Mouse (Mus musculus) kidney, postnatal 4 days (tissue): Measurements from ENCODE around the gene Plekha4.

Experiments used
- DNase-seq, 2 experiments: peaks; one replicate each; pipeline ENCODE4 v3.0.0; 2021; ENCODE audit warnings: mixed read lengths in 2 of 2

Gene Plekha4

GRCm38 (mm10) chr7:45568601-45569473 is 42.7 kb downstream of the Plekha4 start:
- no peak for DNase-seq

GRCm38 (mm10) chr7:45570103-45570741 is 44.1 kb downstream of the Plekha4 start, which contains the start of gene Bcat2:
TSS of gene Bcat2 (plus strand) at chr7:45570153.
- DNase-seq, result peak; percentile 81 to 87

- DNase-seq, result no peak
These were observed 45.8 kb downstream of the Plekha4 start for GRCm38 (mm10) chr7:45571966-45572365.

GRCm38 (mm10) chr7:45573954-45574353 is 47.8 kb downstream of the Plekha4 start:
- no peak for DNase-seq

DNA sequence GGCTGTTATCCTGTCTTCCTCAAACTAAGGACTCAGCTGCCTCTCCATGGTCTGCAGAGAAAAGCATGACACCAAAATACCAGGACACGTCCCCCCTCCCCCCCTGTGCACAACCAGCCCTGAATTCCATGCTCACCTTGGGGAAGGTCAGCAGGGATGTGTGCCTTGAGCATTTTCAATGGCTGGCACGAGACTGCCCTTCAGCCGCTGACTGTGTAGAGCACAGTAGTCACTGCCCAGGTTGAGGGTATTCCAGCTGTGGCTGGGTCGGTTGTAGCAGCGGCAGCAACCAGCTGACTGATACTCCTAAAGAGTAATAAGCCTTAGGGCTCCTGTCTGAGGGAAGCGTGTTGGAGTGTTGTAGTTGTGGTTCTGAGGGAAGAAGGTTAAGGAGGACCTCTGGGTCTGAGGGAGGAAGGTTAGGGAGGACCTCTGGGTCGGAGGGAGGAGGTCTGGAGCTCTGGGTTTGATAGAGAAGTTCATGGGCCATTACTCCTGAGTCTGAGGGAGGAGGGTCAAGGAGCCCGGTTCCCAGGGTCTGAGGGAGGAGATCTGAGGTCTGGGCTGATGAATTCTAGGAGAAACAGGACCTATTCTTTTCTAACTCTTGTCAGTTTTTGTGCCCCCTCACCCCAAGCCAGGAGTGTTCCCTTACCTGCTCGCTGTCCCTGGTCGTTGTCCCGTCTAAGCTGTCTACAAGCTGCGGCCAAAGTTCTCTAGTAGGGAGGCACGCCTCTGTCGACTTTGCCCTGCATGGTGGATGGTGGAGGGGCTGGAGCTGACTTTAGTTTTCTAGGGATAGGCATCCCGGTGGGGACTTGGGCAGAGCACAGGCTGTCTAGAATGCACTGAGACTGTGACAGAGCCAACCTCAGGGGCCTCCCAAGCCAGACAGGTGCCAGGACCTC is 48.6 kb downstream of the Plekha4 start:
- peak; percentile 47 to 65 for DNase-seq

DNA sequence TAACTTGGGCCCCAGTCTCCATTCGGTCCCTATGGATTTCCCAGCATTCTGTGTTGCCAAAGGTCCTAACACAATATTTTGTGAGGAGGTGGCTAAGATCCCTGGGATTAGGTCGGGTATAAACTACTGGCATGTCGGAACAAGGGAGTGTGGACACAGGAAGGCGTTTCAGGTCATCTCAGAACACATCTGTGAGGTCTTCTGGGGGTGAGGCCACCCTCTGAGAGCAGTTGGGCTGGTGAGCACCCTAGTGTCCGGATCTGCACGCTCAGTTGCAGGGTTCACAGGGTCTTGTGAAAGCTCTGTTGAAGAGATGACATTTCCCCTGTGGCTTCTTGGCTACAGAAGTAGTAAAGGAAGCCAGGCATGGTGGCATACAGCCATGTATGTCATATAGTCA is 59.8 kb downstream of the Plekha4 start:
- no peak for DNase-seq

- no peak for DNase-seq
These were observed 61.8 kb downstream of the Plekha4 start for GRCm38 (mm10) chr7:45587631-45588592.

DNA sequence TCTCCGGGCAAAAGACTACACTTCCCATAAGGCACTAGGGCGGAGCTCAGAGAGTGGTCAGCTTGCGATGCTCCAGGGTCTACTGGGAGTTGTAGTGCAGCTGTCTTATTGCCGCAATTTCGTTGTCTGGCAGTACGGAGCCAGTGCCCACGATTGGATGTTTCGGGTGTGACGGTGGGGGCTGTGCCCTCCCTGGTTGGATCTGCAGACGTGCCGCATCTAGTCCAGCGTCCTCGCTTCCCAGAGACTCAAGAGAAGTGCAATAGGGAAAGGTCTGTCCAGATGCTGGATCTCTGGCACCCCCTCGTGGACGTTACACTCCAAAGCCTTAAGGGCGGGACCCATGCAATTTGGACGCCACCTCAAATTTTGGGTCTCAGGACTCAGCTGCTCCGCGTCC is 63.0 kb downstream of the Plekha4 start:
- DNase-seq, result peak; percentile 95 to 96

GRCm38 (mm10) chr7:45589898-45590297 is 63.8 kb downstream of the Plekha4 start:
- no peak for DNase-seq

- no peak for DNase-seq
These were observed 64.7 kb downstream of the Plekha4 start for GRCm38 (mm10) chr7:45590874-45591273.

DNA sequence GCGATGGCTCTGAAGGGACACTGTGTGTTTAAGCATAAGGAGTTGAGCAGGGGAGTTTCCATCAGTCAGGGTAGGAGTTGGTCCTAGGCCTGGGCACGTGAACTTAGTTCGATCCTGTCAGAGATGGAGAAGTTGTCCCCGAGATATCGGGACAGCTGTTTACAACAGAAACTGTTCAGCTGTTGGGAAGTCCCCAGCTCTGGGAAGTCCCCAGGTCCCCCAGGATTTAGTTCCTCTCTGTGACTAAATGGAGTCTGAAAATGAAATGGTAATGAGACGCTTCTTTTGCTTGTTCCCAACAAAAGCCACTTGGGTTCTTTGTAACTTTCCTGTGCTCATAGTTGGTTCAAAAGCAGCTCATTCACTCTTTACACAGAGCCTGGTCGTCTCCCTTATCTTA is 65.8 kb downstream of the Plekha4 start:
- DNase-seq, result no peak

DNA sequence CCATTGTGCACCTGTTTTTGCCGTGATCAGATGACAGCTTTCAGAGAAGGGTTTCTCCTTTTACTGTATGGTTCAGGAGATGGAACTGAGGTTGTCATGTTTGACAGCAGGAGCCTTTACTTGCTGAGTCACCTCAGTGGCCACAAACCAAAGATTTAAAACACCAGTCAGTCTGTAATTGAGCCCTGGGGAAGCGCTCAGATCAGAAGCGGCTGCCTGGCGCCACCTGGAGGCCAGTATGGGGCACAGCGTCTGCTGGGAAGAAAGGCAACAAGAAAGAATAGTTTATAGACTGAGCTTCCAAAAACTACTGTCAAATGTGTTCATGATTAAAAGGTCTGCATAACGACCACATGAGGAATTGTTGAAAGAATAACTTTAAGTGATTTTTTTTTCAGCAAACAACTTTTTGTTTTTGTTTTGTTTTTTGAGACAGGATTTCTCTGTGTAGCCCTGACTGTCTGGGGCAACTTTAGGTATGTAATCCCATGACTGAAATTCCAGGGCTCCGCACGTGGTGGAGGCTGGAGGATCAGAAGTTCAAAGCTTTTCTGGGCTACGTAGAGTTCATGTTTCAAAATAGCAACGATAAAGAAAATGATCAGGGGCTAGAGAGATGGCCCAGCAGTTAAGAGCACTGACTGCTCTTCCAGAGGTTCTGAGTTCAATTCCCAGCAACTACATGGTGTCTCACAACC is 67.1 kb downstream of the Plekha4 start:
- peak; percentile 82 to 84 for DNase-seq

GRCm38 (mm10) chr7:45595176-45595575 is 69.0 kb downstream of the Plekha4 start:
- no peak for DNase-seq

DNA sequence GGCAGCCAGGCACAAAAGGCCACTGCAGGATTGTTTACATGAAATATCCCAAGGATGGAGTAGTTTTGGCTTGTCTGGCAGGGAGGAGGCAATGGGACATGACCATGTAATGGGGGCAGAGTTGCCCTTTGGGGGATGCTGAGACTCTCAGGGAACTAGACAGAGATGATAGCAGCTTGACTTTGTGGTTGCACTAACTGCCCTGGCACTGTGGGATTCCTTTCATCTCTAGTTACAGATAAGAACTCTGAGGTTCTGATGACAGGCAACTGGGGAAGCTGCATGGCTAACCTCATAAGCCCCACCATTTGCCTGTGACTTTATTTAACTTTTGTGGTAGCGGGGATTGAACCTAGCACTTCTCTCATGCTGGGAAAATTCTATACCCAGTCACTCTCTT is 70.0 kb downstream of the Plekha4 start:
- DNase-seq, result no peak

- DNase-seq, result no peak
These were observed 70.9 kb downstream of the Plekha4 start for GRCm38 (mm10) chr7:45597013-45597412.

- DNase-seq, result no peak
These were observed 71.4 kb downstream of the Plekha4 start for GRCm38 (mm10) chr7:45597527-45597926.

- DNase-seq, result no peak
These were observed 73.1 kb downstream of the Plekha4 start for GRCm38 (mm10) chr7:45598960-45599879.
